Mouse (Mus musculus) limb, embryonic 14.5 days (tissue): ENCODE results near the gene Fam183b. TPM values are rescaled to one million over a fixed set of nuclear protein-coding genes. Genes with fewer than 3 reads are reported as not detected.
"Not testable (repeated sequence)": the region's sequence is repeated elsewhere in the genome, so short reads cannot be mapped to it uniquely, and the experiment has no call there.

Source experiments
- ATAC-seq: fragments of 200-750 bp; cut with Nextera tagmentation; 2 replicates; pipeline ENCODE4 v1.8.0; 2017; ENCODE audit warnings: low read depth, moderate number of reproducible peaks, moderate TSS enrichment; ENCODE audit not compliant: low FRiP score
- DNase-seq: peaks from one replicate; pipeline ENCODE4 v3.0.0-alpha.2; 2015; ENCODE audit warnings: low spot score
- H3K27ac ChIP-seq: fragments of 300-500 bp; sonication (generic); replicated peaks from 2 replicates; pipeline ENCODE4 v1.5.1; 2014; ENCODE audit warnings: low read depth, mild to moderate bottlenecking, low read length, moderate library complexity, mixed read lengths
- H3K27me3 ChIP-seq: fragments of 300-500 bp; sonication (generic); 2 replicates; pipeline ENCODE4 v1.6.1; 2014; ENCODE audit warnings: low read length, mixed read lengths; ENCODE audit not compliant: control insufficient read depth, insufficient read depth
- H3K36me3 ChIP-seq: fragments of 300-500 bp; sonication (generic); 2 replicates; pipeline ENCODE4 v1.6.1; 2014; ENCODE audit warnings: mild to moderate bottlenecking, low read length, moderate library complexity, mixed read lengths; ENCODE audit not compliant: control insufficient read depth, insufficient read depth
- H3K4me1 ChIP-seq: fragments of 300-500 bp; sonication (generic); 2 replicates; pipeline ENCODE4 v1.6.1; 2014; ENCODE audit warnings: antibody characterized with exemption, low read length, mixed read lengths; ENCODE audit not compliant: control insufficient read depth, insufficient read depth
- H3K4me2 ChIP-seq: fragments of 300-500 bp; sonication (generic); replicated peaks from 2 replicates; pipeline ENCODE4 v1.6.1; 2014; ENCODE audit warnings: low read depth, mild to moderate bottlenecking, low read length, moderate library complexity; ENCODE audit not compliant: severe bottlenecking
- H3K4me3 ChIP-seq: fragments of 300-500 bp; sonication (generic); replicated peaks from 2 replicates; pipeline ENCODE4 v1.5.1; 2014; ENCODE audit warnings: low read length
- H3K9ac ChIP-seq: fragments of 300-500 bp; sonication (generic); 2 replicates; pipeline ENCODE4 v1.6.1; 2014; ENCODE audit warnings: mild to moderate bottlenecking, low read depth, low read length, moderate library complexity; ENCODE audit not compliant: severe bottlenecking
- H3K9me3 ChIP-seq: fragments of 300-500 bp; sonication (generic); 2 replicates; pipeline ENCODE4 v1.6.1; 2016; ENCODE audit warnings: low read length; ENCODE audit not compliant: control insufficient read depth
- POLR2A ChIP-seq: fragments of 200-500 bp; IDR thresholded peaks from 2 replicates; pipeline ENCODE4 v1.8.0; 2012; ENCODE audit warnings: inconsistent platforms, mild to moderate bottlenecking, moderate library complexity, borderline replicate concordance; ENCODE audit not compliant: insufficient read depth, insufficient read length; ENCODE audit errors: extremely low read depth
- WGBS: fragments of 180-500 bp; shearing (Covaris S2); extraction: QIAGEN DNeasy Blood & Tissue Kit; methylation state at CpG from one replicate; pipeline ENCODE4 v1.1.7; 2014; 5-methylcytosine and 5-hydroxymethylcytosine counted together
- polyA plus RNA-seq, 2 experiments: library from polyadenylated mRNA; depleted of rRNA in 1 of 2; stranded (reverse) in 1 of 2; unstranded in 1 of 2; fragments of >200 nt; fragmentation: Nextera tagmentation in 1 of 2; extraction: Ambion mirVana in 1 of 2; gene quantifications; 2 replicates each; pipeline versions ENCODE4 v1.2.1 to v1.2.3; 2012 to 2014

Fam183b gene
- polyA plus RNA-seq, 2 experiments = not detected

DNA sequence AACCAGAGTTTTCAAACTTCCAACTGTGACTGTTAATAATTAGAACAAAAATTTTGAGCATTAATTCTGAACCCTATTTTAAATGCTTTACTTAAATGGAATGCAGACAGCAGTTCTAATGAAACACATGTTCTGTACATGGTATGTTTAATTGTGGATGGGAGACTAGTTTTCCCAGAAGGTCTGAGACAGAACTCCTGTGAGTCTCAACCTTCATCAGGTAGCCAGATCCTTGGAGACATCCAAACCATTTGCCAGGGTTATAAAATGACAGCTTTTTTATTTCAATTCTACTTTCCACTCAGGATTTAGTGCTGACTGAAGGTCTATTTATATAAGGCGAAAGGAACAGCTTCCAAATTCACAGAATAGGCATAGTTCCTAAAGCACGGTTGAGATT lies 49.3 kb downstream of the Fam183b start, which contains the start of gene Olfr316:
Gene Olfr316 (plus strand): TSS at position 301 of the 400 bp plus-strand sequence.
- ATAC-seq = no peak
- Histone ChIP-seq H3K36me3 (no peaks in the 10 kb centered on the region), H3K4me2 (no peak within 1 kb of the TSS), H3K4me1 (no peaks in the 10 kb centered on the region), H3K9me3 (no peaks in the 10 kb centered on the region), H3K9ac (no peak within 1 kb of the TSS), H3K27me3 (no peaks in the 10 kb centered on the region), H3K27ac (no peak within 1 kb of the TSS), H3K4me3 (no peak within 1 kb of the TSS)
- TF ChIP-seq POLR2A = no peak
- DNase-seq = no peak
- WGBS = 83% methylated on average over 2 of the region's 2 CpGs

DNA sequence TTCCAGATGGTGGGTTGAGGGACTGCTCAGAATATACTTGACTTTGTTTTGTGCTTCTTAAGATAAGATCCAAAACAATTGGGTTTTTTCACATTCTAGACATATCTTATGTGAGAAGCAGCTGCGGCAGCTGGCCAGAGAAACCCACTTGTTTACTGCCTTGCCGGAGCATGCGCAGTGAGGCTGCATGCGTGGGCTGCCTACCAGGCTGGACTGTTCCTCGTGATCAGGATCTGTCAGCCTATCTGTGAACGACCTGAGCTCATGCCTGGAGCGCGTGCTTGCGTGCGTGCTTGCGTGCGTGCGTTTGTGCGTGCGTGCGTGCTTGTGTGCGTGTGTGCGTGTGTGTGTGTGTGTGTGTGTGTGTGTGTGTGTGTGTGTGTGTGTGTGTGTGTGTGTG lies 50.7 kb downstream of the Fam183b start:
- H3K27me3 ChIP-seq, H3K4me3 ChIP-seq, ATAC-seq, H3K9ac ChIP-seq, H3K4me1 ChIP-seq, H3K36me3 ChIP-seq, H3K9me3 ChIP-seq, H3K27ac ChIP-seq, DNase-seq, H3K4me2 ChIP-seq: not testable (repeated sequence)
- 91% methylated on average over 18 of the region's 18 CpGs for WGBS

Other genes with a start within 250 kb of the Fam183b start
- 0.01 TPM in 1 of 2 replicates, not detected in the other for gene Olfr328, start 246.3 kb downstream of the Fam183b start, polyA plus RNA-seq (2012; rRNA removed)
- 0.07 and 0.11 TPM in 2 replicates for gene Olfr328, start 246.3 kb downstream of the Fam183b start, polyA plus RNA-seq (2014; fragmentation: Nextera tagmentation; extraction: Ambion mirVana)
- gene Olfr224, start 231.4 kb downstream of the Fam183b start, polyA plus RNA-seq (2012; rRNA removed) = 0.09 and 0.15 TPM in 2 replicates
- gene Olfr224, start 231.4 kb downstream of the Fam183b start, polyA plus RNA-seq (2014; fragmentation: Nextera tagmentation; extraction: Ambion mirVana) = not detected in 2 replicates
- gene Olfr325, start 224.2 kb downstream of the Fam183b start, polyA plus RNA-seq (2012; rRNA removed) = not detected in 2 replicates
- not detected in 2 replicates for gene Olfr325, start 224.2 kb downstream of the Fam183b start, polyA plus RNA-seq (2014; fragmentation: Nextera tagmentation; extraction: Ambion mirVana)
- not detected in 2 replicates for gene Olfr324, start 206.8 kb downstream of the Fam183b start, polyA plus RNA-seq (2012; rRNA removed)
- not detected in 2 replicates for gene Olfr324, start 206.8 kb downstream of the Fam183b start, polyA plus RNA-seq (2014; fragmentation: Nextera tagmentation; extraction: Ambion mirVana)
- not detected in 2 replicates for gene 2210407C18Rik, start 185.9 kb downstream of the Fam183b start, polyA plus RNA-seq (2012; rRNA removed)
- gene 2210407C18Rik, start 185.9 kb downstream of the Fam183b start, polyA plus RNA-seq (2014; fragmentation: Nextera tagmentation; extraction: Ambion mirVana) = not detected in 2 replicates
- gene Olfr323, start 171.5 kb downstream of the Fam183b start, polyA plus RNA-seq (2012; rRNA removed) = not detected in 2 replicates
- gene Olfr323, start 171.5 kb downstream of the Fam183b start, polyA plus RNA-seq (2014; fragmentation: Nextera tagmentation; extraction: Ambion mirVana) = not detected in 2 replicates
- 0.06 and 0.14 TPM in 2 replicates for gene Trim58, start 161.5 kb downstream of the Fam183b start, polyA plus RNA-seq (2012; rRNA removed)
- gene Trim58, start 161.5 kb downstream of the Fam183b start, polyA plus RNA-seq (2014; fragmentation: Nextera tagmentation; extraction: Ambion mirVana) = not detected in 2 replicates
- not detected in 2 replicates for gene Olfr322, start 143.2 kb downstream of the Fam183b start, polyA plus RNA-seq (2012; rRNA removed)
- gene Olfr322, start 143.2 kb downstream of the Fam183b start, polyA plus RNA-seq (2014; fragmentation: Nextera tagmentation; extraction: Ambion mirVana) = not detected in 2 replicates
- not detected in 2 replicates for gene Olfr320, start 120.9 kb downstream of the Fam183b start, polyA plus RNA-seq (2012; rRNA removed)
- not detected in 2 replicates for gene Olfr320, start 120.9 kb downstream of the Fam183b start, polyA plus RNA-seq (2014; fragmentation: Nextera tagmentation; extraction: Ambion mirVana)
- gene Olfr319, start 102.8 kb downstream of the Fam183b start, polyA plus RNA-seq (2012; rRNA removed) = not detected in 2 replicates
- gene Olfr319, start 102.8 kb downstream of the Fam183b start, polyA plus RNA-seq (2014; fragmentation: Nextera tagmentation; extraction: Ambion mirVana) = not detected in 2 replicates
- gene Olfr318, start 77.9 kb downstream of the Fam183b start, polyA plus RNA-seq (2012; rRNA removed) = not detected in 2 replicates
- gene Olfr318, start 77.9 kb downstream of the Fam183b start, polyA plus RNA-seq (2014; fragmentation: Nextera tagmentation; extraction: Ambion mirVana) = not detected in 2 replicates
- gene Olfr317, start 62.7 kb downstream of the Fam183b start, polyA plus RNA-seq (2012; rRNA removed) = not detected in 2 replicates
- not detected in 2 replicates for gene Olfr317, start 62.7 kb downstream of the Fam183b start, polyA plus RNA-seq (2014; fragmentation: Nextera tagmentation; extraction: Ambion mirVana)
- gene Olfr316, start 49.2 kb downstream of the Fam183b start, polyA plus RNA-seq (2012; rRNA removed) = not detected in 2 replicates
- gene Olfr316, start 49.2 kb downstream of the Fam183b start, polyA plus RNA-seq (2014; fragmentation: Nextera tagmentation; extraction: Ambion mirVana) = not detected in 2 replicates
- gene Olfr315, start 28.8 kb downstream of the Fam183b start, polyA plus RNA-seq (2012; rRNA removed) = not detected in 2 replicates
- not detected in 2 replicates for gene Olfr315, start 28.8 kb downstream of the Fam183b start, polyA plus RNA-seq (2014; fragmentation: Nextera tagmentation; extraction: Ambion mirVana)
- gene Olfr314, start 19.0 kb downstream of the Fam183b start, polyA plus RNA-seq (2012; rRNA removed) = not detected in 2 replicates
- gene Olfr314, start 19.0 kb downstream of the Fam183b start, polyA plus RNA-seq (2014; fragmentation: Nextera tagmentation; extraction: Ambion mirVana) = not detected in 2 replicates
- not detected in 2 replicates for gene Olfr313, start 13.0 kb upstream of the Fam183b start, polyA plus RNA-seq (2012; rRNA removed)
- not detected in 2 replicates for gene Olfr313, start 13.0 kb upstream of the Fam183b start, polyA plus RNA-seq (2014; fragmentation: Nextera tagmentation; extraction: Ambion mirVana)
- not detected in 2 replicates for gene Olfr312, start 27.3 kb upstream of the Fam183b start, polyA plus RNA-seq (2012; rRNA removed)
- not detected in 2 replicates for gene Olfr312, start 27.3 kb upstream of the Fam183b start, polyA plus RNA-seq (2014; fragmentation: Nextera tagmentation; extraction: Ambion mirVana)
- not detected in 2 replicates for gene Olfr311, start 37.3 kb upstream of the Fam183b start, polyA plus RNA-seq (2012; rRNA removed)
- not detected in 2 replicates for gene Olfr311, start 37.3 kb upstream of the Fam183b start, polyA plus RNA-seq (2014; fragmentation: Nextera tagmentation; extraction: Ambion mirVana)
- 12.5 and 16.2 TPM in 2 replicates for gene Gm12258, start 45.2 kb upstream of the Fam183b start, polyA plus RNA-seq (2012; rRNA removed)
- 10.7 and 10.9 TPM in 2 replicates for gene Gm12258, start 45.2 kb upstream of the Fam183b start, polyA plus RNA-seq (2014; fragmentation: Nextera tagmentation; extraction: Ambion mirVana)
- 5.5 and 5.7 TPM in 2 replicates for gene 2810021J22Rik, start 65.3 kb upstream of the Fam183b start, polyA plus RNA-seq (2012; rRNA removed)
- 7.8 and 9.2 TPM in 2 replicates for gene 2810021J22Rik, start 65.3 kb upstream of the Fam183b start, polyA plus RNA-seq (2014; fragmentation: Nextera tagmentation; extraction: Ambion mirVana)
- gene Zfp39, start 102.3 kb upstream of the Fam183b start, polyA plus RNA-seq (2012; rRNA removed) = 5.0 and 6.4 TPM in 2 replicates
- 7.4 and 7.7 TPM in 2 replicates for gene Zfp39, start 102.3 kb upstream of the Fam183b start, polyA plus RNA-seq (2014; fragmentation: Nextera tagmentation; extraction: Ambion mirVana)
- gene Btnl10, start 115.9 kb upstream of the Fam183b start, polyA plus RNA-seq (2012; rRNA removed) = 0.04 and 0.05 TPM in 2 replicates
- not detected in 2 replicates for gene Btnl10, start 115.9 kb upstream of the Fam183b start, polyA plus RNA-seq (2014; fragmentation: Nextera tagmentation; extraction: Ambion mirVana)
- gene Rnf187, start 137.0 kb upstream of the Fam183b start, polyA plus RNA-seq (2012; rRNA removed) = 248 and 327 TPM in 2 replicates
- gene Rnf187, start 137.0 kb upstream of the Fam183b start, polyA plus RNA-seq (2014; fragmentation: Nextera tagmentation; extraction: Ambion mirVana) = 284 and 312 TPM in 2 replicates
- gene Hist3h2ba, start 147.0 kb upstream of the Fam183b start, polyA plus RNA-seq (2012; rRNA removed) = 81.5 and 90.3 TPM in 2 replicates
- gene Hist3h2ba, start 147.0 kb upstream of the Fam183b start, polyA plus RNA-seq (2014; fragmentation: Nextera tagmentation; extraction: Ambion mirVana) = 14.6 and 19.3 TPM in 2 replicates
- 28.2 and 33.2 TPM in 2 replicates for gene Hist3h2a, start 152.7 kb upstream of the Fam183b start, polyA plus RNA-seq (2012; rRNA removed)
- gene Hist3h2a, start 152.7 kb upstream of the Fam183b start, polyA plus RNA-seq (2014; fragmentation: Nextera tagmentation; extraction: Ambion mirVana) = 25.4 and 26.0 TPM in 2 replicates
- gene Trim17, start 152.7 kb upstream of the Fam183b start, polyA plus RNA-seq (2012; rRNA removed) = 0.87 and 1.3 TPM in 2 replicates
- gene Trim17, start 152.7 kb upstream of the Fam183b start, polyA plus RNA-seq (2014; fragmentation: Nextera tagmentation; extraction: Ambion mirVana) = 1.2 and 1.3 TPM in 2 replicates
- 29.7 and 34.2 TPM in 2 replicates for gene Trim11, start 176.1 kb upstream of the Fam183b start, polyA plus RNA-seq (2012; rRNA removed)
- gene Trim11, start 176.1 kb upstream of the Fam183b start, polyA plus RNA-seq (2014; fragmentation: Nextera tagmentation; extraction: Ambion mirVana) = 21.4 and 21.5 TPM in 2 replicates